Mouse (Mus musculus): ENCODE measurements around the gene Syn3. TPM values are rescaled to one million over a fixed set of nuclear protein-coding genes. Genes with fewer than 3 reads are reported as not detected.
"Not testable (repeated sequence)": the region's sequence is repeated elsewhere in the genome, so short reads cannot be mapped to it uniquely, and the experiment has no call there.

Syn3 gene
- polyA plus RNA-seq, 1 experiment from 2014 or later: 3.7 TPM

DNA sequence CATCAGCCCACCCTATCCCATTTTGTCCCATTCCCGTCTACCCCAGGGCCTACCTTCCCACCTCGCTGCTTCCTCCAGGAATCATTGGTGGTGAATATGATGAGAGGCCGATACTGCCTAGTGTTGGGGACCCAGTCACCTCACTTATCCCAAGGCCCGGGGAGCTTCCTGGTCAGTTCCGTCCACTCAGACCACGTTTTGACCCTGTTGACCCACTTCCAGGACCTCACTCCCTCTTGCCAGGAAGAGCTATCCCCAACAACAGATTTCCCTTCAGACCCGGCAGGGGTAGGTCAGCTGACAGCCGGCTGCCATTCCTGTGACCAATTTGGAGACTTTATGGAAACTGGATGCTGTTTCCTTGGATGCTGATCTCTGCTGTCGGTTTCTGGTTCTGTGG is 450.9 kb downstream of the Syn3 start:
- Histone ChIP-seq H3K36me3 (ENCODE audit: control insufficient read depth, insufficient read depth, low read length) (peaks cover 38% of the 10 kb centered on the region), H3K27me3 (replicated peaks; ENCODE audit: control insufficient read depth, insufficient read depth, low read length) (no peaks in the 10 kb centered on the region), H3K27ac (ENCODE audit: low read depth) (no peak overlapping the region), H3K9ac (ENCODE audit: low read length) (no peak overlapping the region), H3K4me2 (ENCODE audit: low read length) (no peak overlapping the region), H3K4me3 (ENCODE audit: low read depth, low read length) (no peak overlapping the region), H3K4me1 (replicated peaks; ENCODE audit: control insufficient read depth, insufficient read depth, low read length) (no peaks in the 10 kb centered on the region), H3K9me3 (ENCODE audit: control insufficient read depth, low read length) (no peaks in the 10 kb centered on the region)
- WGBS: 89% methylated on average over 9 of the region's 9 CpGs
- DNase-seq (ENCODE audit: low spot score): peak; percentile 29
- ATAC-seq (replicated peaks; ENCODE audit: low FRiP score, low TSS enrichment, low read depth): no peak

DNA sequence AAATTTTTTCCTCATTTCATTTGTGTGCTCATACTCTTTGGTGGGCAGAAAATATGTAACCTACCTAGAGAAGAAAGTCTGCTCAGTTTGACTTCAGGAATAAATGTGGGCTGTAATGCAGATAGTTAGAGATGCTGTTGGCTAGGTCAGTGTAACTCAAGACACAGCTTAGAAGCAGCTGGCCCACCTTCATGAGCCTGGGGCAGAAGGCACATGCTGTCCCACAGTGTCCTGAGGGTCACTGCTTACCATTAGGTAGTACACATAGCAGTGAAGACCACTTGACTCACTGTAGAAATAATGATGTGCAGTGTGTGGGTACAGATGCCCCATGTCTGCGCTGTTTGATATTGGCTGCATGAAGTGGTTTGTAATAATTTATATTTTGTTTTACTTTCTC is 452.3 kb downstream of the Syn3 start:
- no peak overlapping the region for H3K27ac ChIP-seq (ENCODE audit: low read depth)
- H3K36me3 ChIP-seq (ENCODE audit: control insufficient read depth, insufficient read depth, low read length): peaks cover 44% of the 10 kb centered on the region
- ATAC-seq (replicated peaks; ENCODE audit: low FRiP score, low TSS enrichment, low read depth) (no peak), DNase-seq (ENCODE audit: low spot score) (no peak)
- H3K4me3 ChIP-seq (ENCODE audit: low read depth, low read length): no peak overlapping the region
- no peak overlapping the region for H3K9ac ChIP-seq (ENCODE audit: low read length)
- no peaks in the 10 kb centered on the region for H3K4me1 ChIP-seq (replicated peaks; ENCODE audit: control insufficient read depth, insufficient read depth, low read length)
- H3K27me3 ChIP-seq (replicated peaks; ENCODE audit: control insufficient read depth, insufficient read depth, low read length): no peaks in the 10 kb centered on the region
- H3K4me2 ChIP-seq (ENCODE audit: low read length): no peak overlapping the region
- H3K9me3 ChIP-seq (ENCODE audit: control insufficient read depth, low read length): no peaks in the 10 kb centered on the region
- 87% methylated on average over 1 of the region's 1 CpGs for WGBS

DNA sequence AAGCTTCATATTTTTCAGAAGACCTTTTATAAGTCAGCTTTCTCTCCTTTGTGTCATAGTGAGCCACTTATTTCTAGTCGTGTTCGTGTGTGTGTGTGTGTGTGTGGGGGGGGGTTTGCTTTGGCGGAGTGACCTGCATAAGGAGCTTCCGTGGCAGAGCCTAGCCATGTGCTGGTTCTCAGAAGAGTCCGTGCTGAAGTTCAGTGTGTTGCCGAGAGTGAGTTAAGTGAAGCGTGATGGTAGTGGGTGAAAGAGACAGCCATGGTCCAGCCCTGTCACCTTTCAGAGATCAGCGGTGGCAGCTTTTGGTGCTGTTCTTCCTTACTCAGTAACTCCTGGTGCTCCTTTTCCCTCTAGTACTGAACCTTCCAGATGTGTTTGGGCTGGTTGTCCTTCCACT is 454.6 kb downstream of the Syn3 start:
- Histone ChIP-seq H3K36me3 (ENCODE audit: control insufficient read depth, insufficient read depth, low read length) (peaks cover 43% of the 10 kb centered on the region), H3K9ac (ENCODE audit: low read length) (no peak overlapping the region), H3K9me3 (ENCODE audit: control insufficient read depth, low read length) (no peaks in the 10 kb centered on the region), H3K27me3 (replicated peaks; ENCODE audit: control insufficient read depth, insufficient read depth, low read length) (no peaks in the 10 kb centered on the region), H3K4me3 (ENCODE audit: low read depth, low read length) (no peak overlapping the region), H3K4me1 (replicated peaks; ENCODE audit: control insufficient read depth, insufficient read depth, low read length) (no peaks in the 10 kb centered on the region), H3K27ac (ENCODE audit: low read depth) (no peak overlapping the region), H3K4me2 (ENCODE audit: low read length) (no peak overlapping the region)
- DNase-seq (ENCODE audit: low spot score) (peak; percentile 36), ATAC-seq (replicated peaks; ENCODE audit: low FRiP score, low TSS enrichment, low read depth) (no peak)
- 93% methylated on average over 8 of the region's 8 CpGs for WGBS

DNA sequence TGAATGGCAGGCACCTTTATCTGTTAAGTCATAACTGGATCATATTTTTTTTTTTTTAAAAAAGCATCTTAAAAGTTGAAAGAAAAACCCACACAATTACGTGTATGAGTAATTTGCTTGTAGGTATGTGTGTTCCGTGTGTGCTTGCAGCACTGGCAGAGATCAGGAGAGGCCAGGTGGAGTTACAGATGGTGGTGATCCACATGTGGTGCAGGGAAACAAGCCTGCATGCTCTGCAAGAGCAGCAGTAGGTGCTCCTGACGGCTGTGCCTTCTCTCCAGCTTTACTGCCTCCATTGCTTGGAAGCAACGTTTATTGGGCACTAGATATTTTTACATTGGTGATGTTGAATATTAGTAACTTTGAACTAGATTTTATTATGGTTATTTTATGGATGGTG is 455.0 kb downstream of the Syn3 start:
- 86% methylated on average over 4 of the region's 4 CpGs for WGBS
- no peaks in the 10 kb centered on the region for H3K9me3 ChIP-seq (ENCODE audit: control insufficient read depth, low read length)
- no peak overlapping the region for H3K27ac ChIP-seq (ENCODE audit: low read depth)
- H3K36me3 ChIP-seq (ENCODE audit: control insufficient read depth, insufficient read depth, low read length): peaks cover 39% of the 10 kb centered on the region
- DNase-seq (ENCODE audit: low spot score) (peak; percentile 4), ATAC-seq (replicated peaks; ENCODE audit: low FRiP score, low TSS enrichment, low read depth) (no peak)
- H3K9ac ChIP-seq (ENCODE audit: low read length): no peak overlapping the region
- H3K4me3 ChIP-seq (ENCODE audit: low read depth, low read length): no peak overlapping the region
- no peaks in the 10 kb centered on the region for H3K27me3 ChIP-seq (replicated peaks; ENCODE audit: control insufficient read depth, insufficient read depth, low read length)
- H3K4me1 ChIP-seq (replicated peaks; ENCODE audit: control insufficient read depth, insufficient read depth, low read length): no peaks in the 10 kb centered on the region
- H3K4me2 ChIP-seq (ENCODE audit: low read length): no peak overlapping the region

DNA sequence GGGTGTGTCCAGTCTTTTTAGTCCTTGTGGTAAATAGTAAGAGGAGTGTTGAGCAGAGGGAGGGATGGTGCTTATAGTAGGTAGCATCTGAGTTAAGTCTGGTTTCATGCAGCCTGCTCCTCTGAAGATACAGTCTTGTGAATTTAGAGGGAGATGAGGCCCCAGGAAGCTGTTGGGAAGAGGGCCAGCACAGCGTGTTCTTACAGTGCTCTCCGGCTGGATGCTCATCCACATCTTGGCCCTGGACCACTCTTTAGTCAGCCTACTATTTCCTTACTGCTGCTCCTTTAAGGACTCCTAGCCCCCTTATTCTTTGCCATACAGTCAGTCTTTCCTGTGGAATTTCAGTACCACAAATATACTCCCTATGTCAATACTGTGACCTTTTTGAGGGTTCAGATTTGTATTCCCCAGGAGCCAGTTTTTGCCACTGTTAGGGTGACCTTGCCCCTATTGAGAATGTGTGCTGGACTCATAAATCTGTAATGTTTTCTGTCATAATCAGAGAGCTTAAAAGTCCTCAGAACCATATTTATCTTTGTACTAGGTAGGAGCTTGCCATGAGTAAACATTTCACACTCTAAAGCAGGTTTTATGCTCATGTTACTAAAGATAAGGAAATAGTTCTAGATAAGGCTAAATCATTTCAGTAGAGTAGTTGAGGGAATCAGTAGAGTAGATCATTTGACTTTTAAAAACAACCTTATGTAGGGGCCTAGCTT is 464.5 kb downstream of the Syn3 start:
- no peak; the same call in 1 of the 2 replicates for ATAC-seq (replicated peaks; ENCODE audit: low FRiP score, low TSS enrichment, low read depth)
- peaks cover 18% of the 10 kb centered on the region for H3K36me3 ChIP-seq (ENCODE audit: control insufficient read depth, insufficient read depth, low read length)
- no peak overlapping the region for H3K9ac ChIP-seq (ENCODE audit: low read length)
- H3K4me3 ChIP-seq (ENCODE audit: low read depth, low read length): no peak overlapping the region
- no peak overlapping the region for H3K27ac ChIP-seq (ENCODE audit: low read depth)
- 82% methylated on average over 2 of the region's 2 CpGs for WGBS
- no peaks in the 10 kb centered on the region for H3K27me3 ChIP-seq (replicated peaks; ENCODE audit: control insufficient read depth, insufficient read depth, low read length)
- H3K4me1 ChIP-seq (replicated peaks; ENCODE audit: control insufficient read depth, insufficient read depth, low read length): no peaks in the 10 kb centered on the region
- no peak for DNase-seq (ENCODE audit: low spot score)
- H3K9me3 ChIP-seq (ENCODE audit: control insufficient read depth, low read length): no peaks in the 10 kb centered on the region
- H3K4me2 ChIP-seq (ENCODE audit: low read length): no peak overlapping the region

DNA sequence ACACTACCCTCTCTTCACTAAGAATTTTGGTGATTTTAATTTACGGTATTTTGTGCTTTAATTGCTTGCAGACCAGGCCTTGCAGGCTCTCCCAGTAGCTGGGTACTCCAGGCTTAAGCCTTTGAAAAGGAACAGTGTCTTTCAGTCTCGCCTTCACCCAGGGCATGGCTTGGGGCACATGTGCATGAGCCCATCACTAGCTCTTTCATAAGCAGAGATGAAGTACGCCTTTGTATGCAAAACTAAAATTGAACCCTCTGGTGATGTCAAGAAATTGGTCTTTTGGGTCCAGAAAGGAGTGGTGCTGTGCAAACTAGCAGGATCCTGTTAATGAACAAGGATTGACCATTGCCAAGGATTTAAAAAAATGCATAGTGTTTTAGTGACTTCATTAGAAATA is 466.2 kb downstream of the Syn3 start:
- no peak overlapping the region for H3K4me2 ChIP-seq (ENCODE audit: low read length)
- DNase-seq (ENCODE audit: low spot score): peak; percentile 49
- no peak for ATAC-seq (replicated peaks; ENCODE audit: low FRiP score, low TSS enrichment, low read depth)
- WGBS: 82% methylated on average over 3 of the region's 3 CpGs
- H3K4me1 ChIP-seq (replicated peaks; ENCODE audit: control insufficient read depth, insufficient read depth, low read length): no peaks in the 10 kb centered on the region
- no peak overlapping the region for H3K4me3 ChIP-seq (ENCODE audit: low read depth, low read length)
- H3K27ac ChIP-seq (ENCODE audit: low read depth): peak overlapping the region; percentile 27; the same call in 1 of the 2 replicates
- no peaks in the 10 kb centered on the region for H3K27me3 ChIP-seq (replicated peaks; ENCODE audit: control insufficient read depth, insufficient read depth, low read length)
- no peak overlapping the region for H3K9ac ChIP-seq (ENCODE audit: low read length)
- no peaks in the 10 kb centered on the region for H3K9me3 ChIP-seq (ENCODE audit: control insufficient read depth, low read length)
- peaks cover 21% of the 10 kb centered on the region for H3K36me3 ChIP-seq (ENCODE audit: control insufficient read depth, insufficient read depth, low read length)

DNA sequence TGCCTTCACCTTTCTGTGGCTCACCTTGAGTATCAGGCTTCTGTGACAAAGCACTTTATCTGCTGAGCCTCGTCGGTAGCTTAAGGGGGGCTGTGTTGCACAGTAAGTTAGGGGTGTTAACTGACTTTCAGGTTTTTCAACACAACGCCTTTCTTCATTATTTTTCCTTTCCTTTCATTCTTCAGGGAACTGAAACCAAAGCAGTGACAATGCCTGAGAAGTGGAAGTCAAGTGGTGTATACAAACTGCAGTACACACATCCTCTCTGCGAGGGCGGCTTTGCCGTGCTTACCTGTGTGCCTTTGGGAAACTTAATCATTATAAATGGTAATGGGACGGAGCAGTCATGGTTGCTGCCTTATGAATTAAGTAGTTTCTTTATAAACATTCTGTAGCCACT is 468.0 kb downstream of the Syn3 start:
- DNase-seq (ENCODE audit: low spot score): peak; percentile 1
- Histone ChIP-seq H3K4me2 (ENCODE audit: low read length) (no peak overlapping the region), H3K4me3 (ENCODE audit: low read depth, low read length) (no peak overlapping the region), H3K4me1 (replicated peaks; ENCODE audit: control insufficient read depth, insufficient read depth, low read length) (no peaks in the 10 kb centered on the region), H3K9me3 (ENCODE audit: control insufficient read depth, low read length) (no peaks in the 10 kb centered on the region), H3K27ac (ENCODE audit: low read depth) (no peak overlapping the region), H3K9ac (ENCODE audit: low read length) (no peak overlapping the region), H3K27me3 (replicated peaks; ENCODE audit: control insufficient read depth, insufficient read depth, low read length) (no peaks in the 10 kb centered on the region), H3K36me3 (ENCODE audit: control insufficient read depth, insufficient read depth, low read length) (peaks cover 21% of the 10 kb centered on the region)
- no peak for ATAC-seq (replicated peaks; ENCODE audit: low FRiP score, low TSS enrichment, low read depth)
- WGBS: 86% methylated on average over 7 of the region's 7 CpGs

DNA sequence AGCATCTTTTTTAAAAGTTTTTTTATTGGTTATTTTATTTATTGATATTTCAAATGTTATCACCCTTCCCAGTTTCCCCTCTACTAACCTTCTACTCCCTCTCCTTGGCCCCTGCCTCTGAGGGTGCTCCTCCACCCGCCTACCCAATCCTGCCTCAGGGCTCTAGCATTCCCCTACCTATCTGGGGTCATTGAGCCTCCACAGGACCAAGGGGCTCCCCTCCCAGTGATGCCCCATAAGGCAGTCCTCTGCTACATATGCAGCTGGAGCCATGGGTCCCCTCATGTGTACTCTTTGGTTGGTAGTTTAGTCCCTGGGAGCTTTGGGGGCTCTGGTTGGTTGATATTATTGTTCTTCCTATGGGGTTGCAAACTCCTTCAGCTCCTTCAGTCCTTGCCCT is 471.9 kb downstream of the Syn3 start:
- WGBS: 72% methylated on average over 1 of the region's 1 CpGs

DNA sequence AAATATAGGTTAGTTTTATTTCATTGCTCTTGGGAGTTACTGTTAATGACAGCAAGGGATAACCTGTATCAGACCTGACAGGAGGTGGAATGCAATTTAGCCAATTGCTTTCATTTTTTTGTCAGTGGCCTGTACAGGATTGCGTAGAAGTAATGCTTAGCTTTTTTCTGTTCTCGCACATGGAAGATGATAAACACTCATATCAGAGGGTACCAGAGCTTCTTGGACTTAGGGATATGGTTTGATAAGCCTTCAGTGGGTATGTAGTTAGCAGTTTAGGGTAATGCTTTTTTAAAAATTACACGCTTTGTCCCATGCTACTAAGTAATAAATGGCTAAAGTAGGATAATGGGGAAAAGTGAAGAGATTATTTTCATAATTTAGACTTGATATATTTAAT is 472.3 kb downstream of the Syn3 start:
- Histone ChIP-seq H3K27ac (ENCODE audit: low read depth) (no peak overlapping the region), H3K4me3 (ENCODE audit: low read depth, low read length) (no peak overlapping the region), H3K4me1 (replicated peaks; ENCODE audit: control insufficient read depth, insufficient read depth, low read length) (0 out of 2 replicates have a peak, but pooled peaks cover 8% of the 10 kb centered on the region), H3K27me3 (replicated peaks; ENCODE audit: control insufficient read depth, insufficient read depth, low read length) (no peaks in the 10 kb centered on the region), H3K9me3 (ENCODE audit: control insufficient read depth, low read length) (no peaks in the 10 kb centered on the region), H3K9ac (ENCODE audit: low read length) (no peak overlapping the region), H3K36me3 (ENCODE audit: control insufficient read depth, insufficient read depth, low read length) (peaks cover 23% of the 10 kb centered on the region), H3K4me2 (ENCODE audit: low read length) (no peak overlapping the region)
- DNase-seq (ENCODE audit: low spot score): no peak
- ATAC-seq (replicated peaks; ENCODE audit: low FRiP score, low TSS enrichment, low read depth): no peak
- WGBS: 92% methylated on average over 3 of the region's 3 CpGs

More for the DNA sequence above, 471.9 kb downstream of the Syn3 start:
- not testable (repeated sequence) for H3K27me3 ChIP-seq (replicated peaks; ENCODE audit: control insufficient read depth, insufficient read depth, low read length); H3K9ac ChIP-seq (ENCODE audit: low read length); H3K9me3 ChIP-seq (ENCODE audit: control insufficient read depth, low read length); H3K4me2 ChIP-seq (ENCODE audit: low read length); H3K4me1 ChIP-seq (replicated peaks; ENCODE audit: control insufficient read depth, insufficient read depth, low read length); ATAC-seq (replicated peaks; ENCODE audit: low FRiP score, low TSS enrichment, low read depth); H3K27ac ChIP-seq (ENCODE audit: low read depth); H3K4me3 ChIP-seq (ENCODE audit: low read depth, low read length)
- DNase-seq (ENCODE audit: low spot score): peak; percentile 15
- peaks cover 23% of the 10 kb centered on the region for H3K36me3 ChIP-seq (ENCODE audit: control insufficient read depth, insufficient read depth, low read length)
